Mouse (Mus musculus): ENCODE measurements around the gene Ndufv1.
A peak's percentile ranks its signal among the peaks of the same experiment; 100 is the strongest.
"Not testable (repeated sequence)": the region's sequence is repeated elsewhere in the genome, so short reads cannot be mapped to it uniquely, and the experiment has no call there.

The Ndufv1 gene

DNA sequence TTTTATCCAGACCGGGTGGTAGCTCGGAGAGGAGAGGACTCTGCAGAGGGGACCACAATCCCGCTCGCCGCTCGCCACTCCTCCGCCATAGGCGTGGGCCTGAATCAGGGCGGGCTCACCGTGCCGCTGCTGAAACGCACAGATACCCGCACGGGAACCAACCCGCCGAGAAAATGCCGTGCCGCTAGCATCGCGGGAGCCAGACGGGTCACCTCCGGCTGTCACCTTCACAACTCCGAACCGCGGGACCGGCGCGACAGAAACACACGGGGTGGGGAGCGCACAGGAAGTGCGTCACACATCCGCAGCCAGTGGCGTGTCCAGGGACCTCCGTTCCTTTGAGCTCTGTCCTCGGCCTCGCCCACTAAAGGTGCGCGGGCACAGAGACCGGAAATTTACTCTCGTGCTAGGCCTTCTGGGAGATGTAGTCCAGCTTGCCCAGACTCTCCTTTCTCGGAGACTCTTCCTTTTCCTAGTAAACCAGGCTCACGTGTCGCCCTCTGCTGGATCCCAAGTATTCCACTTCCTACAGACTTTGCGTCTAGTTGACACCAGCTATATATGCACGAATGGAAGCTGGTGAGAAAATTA lies at the start of gene Ndufv1:
TSS of gene Ndufv1 (minus strand) at position 375 of the 591 bp plus-strand sequence.
- DNase-seq (ENCODE audit: low spot score) = peak; percentile 97

DNA sequence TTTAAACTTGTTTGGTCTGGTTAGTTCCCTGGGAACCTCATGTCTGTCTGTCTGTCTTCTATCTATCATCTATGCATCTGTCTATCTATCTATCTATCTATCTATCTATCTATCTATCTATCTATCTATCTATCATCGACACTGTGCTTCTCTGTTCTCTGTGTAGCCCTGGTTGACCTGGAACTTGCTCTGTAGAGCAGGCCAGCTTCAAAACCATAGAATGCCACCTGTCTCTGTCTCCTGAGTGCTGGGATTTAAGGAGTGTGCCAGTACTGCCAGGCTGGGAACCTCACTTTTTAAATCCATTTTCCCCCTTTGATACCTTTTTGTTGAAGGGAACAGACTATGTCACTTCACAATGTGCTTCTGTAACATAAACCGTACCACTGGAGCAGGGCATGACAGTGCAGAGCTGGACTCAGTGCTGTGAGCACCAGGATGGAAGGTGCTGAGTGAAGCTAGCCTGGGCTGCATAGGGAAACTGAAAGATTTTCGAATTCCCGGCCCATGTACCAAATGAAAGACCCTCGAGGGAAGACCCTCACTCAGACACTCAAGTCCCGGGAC lies 48.4 kb upstream of the Ndufv1 start:
- no peak for DNase-seq (ENCODE audit: low spot score)

DNA sequence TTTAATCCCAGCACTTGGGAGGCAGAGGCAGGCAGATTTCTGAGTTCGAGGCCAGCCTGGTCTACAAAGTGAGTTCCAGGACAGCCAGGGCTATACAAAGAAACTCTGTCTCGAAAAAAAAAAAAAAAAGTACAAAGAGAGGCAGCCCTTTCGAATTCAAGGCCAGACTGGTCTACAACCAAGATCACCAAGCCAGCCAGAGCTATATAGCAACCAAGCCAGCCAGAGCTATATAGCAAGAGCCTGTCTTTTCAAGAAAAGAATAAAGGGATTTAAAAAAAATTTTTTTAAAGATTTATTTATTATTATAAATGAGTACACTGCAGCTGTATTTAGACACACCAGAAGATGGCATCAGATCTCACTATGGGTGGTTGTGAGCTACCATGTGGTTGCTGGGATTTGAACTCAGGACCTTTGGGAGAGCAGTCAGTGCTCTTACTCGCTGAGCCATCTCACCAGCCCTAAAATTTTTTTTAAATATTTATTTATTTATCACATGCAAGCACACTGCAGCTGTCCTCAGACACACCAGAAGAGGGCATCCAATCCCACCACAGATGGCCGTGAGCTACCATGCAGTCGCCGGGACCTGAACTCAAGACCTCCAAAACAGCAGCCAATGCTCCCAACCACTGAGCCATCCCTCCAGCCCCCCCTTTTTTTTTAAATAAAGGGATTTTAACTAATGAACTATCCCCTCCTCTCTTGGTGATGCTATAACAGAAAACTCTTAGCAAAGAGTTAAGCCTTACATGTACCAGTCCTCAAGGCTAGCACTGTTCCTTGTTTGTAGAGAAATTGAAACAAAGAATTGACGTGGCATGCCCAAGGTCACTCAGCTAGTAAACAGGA lies 47.7 kb upstream of the Ndufv1 start:
- not testable (repeated sequence) for DNase-seq (ENCODE audit: low spot score)

DNA sequence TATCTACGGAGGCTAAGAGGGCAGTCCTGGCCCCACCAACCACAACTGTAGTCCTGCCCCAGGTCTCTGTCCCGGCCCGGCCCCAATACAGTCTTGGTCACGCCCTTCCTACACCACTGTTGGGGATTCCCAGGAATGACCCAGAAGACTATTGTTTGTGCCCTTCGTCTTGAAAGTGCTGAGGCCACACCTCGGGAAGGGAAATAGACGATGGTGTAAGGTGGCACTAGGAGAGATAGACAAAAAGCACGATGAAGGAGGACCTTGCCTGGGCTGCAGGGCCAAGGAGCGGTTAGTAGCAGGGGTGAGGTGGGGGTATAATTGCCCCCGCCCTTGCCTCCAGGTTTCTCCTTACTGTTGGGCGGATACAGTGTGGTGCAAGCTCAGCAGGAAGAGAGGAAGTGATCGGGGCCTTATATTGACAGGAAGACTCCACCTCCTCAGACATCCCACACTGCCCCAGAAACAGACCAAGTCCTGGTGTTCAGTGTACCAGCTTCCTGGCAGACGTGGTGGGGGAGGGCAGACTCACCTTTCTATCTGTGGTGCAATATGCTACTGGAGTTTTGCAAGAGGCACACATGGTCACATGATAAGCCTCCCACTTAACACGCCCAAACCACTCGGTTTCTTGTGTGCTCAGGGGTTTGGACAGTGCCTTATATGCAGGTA lies 46.6 kb upstream of the Ndufv1 start, which contains the start of gene Gstp3:
TSS of gene Gstp3 (minus strand) at position 501 of the 672 bp plus-strand sequence.
- no peak for DNase-seq (ENCODE audit: low spot score)

DNA sequence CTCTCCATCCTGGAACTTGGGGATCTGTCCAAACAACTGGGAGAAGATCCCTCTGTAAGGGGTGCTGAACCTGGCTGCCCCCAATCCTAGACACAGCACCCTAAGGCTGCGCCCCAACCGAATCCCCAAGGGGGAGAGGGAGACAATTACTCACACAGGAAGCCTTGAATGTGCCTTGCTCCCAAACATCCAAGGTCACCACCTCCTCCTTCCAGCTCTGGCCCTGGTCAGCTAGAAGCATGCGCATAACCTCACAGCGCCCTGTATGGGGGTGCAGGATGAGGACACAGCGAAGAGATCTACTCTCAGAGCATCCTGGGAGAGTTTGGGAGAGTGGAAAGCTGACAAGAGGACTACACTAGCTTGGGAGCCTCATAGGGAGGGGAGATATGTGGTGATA lies 46.0 kb upstream of the Ndufv1 start:
- DNase-seq (ENCODE audit: low spot score) = no peak

DNA sequence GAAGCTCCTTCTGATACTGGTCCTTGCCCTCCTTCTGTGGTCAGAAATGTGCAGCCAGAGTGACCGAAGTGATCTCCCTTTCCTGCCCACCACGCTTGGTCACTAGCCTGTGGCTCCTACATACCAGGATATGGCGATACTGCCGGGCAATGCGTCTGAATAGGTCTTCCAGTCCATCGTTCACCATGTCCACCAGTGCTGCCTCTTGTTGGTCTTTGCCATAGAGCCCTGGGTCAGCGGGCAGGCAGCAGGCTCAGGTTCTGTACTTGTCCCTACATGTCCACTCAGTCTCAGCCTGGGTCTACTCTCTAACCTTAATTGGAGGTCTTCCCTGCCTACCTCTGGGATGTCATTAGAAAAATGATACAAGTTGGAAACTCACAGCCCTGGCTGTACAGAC lies 45.4 kb upstream of the Ndufv1 start:
- DNase-seq (ENCODE audit: low spot score) = no peak

DNA sequence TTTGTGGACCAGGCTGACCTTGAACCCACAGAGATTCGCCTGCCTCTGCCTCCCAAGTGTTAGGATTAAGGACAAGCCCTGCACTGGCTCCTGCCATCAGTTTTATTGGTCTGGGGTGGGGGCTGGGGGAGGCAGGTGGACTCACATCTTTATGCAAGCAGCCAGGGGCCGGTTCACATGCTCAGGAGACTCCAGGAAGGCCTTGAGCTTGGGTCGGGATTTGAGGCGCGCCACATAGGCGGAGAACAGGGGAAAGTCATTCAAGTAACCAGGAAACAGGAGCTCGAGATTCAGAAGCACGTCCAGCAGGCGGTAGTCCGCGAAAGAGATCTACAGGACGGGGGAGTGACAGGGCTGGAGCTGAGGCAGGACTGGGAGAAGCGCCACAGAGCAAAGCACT lies 44.8 kb upstream of the Ndufv1 start:
- DNase-seq (ENCODE audit: low spot score) = no peak

DNA sequence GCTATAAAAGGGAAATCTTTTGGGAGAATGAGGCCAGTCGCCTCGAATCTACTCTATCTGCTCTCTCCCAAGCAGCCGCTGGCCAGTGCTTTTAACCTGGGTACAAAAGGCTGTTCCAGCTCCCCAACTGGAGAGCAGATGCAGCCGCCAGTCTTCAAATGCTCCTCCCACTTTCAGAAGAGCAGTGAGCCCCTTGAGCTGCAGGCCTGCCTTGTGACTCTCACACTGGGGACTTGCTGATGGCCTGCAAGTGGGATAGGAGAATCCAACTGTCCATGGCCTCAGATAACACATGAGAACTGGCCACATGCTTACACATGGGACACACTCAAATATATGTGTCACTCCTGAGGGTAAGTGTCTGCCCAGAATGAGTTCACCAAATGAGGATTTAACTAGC lies 44.1 kb upstream of the Ndufv1 start:
- no peak for DNase-seq (ENCODE audit: low spot score)

DNA sequence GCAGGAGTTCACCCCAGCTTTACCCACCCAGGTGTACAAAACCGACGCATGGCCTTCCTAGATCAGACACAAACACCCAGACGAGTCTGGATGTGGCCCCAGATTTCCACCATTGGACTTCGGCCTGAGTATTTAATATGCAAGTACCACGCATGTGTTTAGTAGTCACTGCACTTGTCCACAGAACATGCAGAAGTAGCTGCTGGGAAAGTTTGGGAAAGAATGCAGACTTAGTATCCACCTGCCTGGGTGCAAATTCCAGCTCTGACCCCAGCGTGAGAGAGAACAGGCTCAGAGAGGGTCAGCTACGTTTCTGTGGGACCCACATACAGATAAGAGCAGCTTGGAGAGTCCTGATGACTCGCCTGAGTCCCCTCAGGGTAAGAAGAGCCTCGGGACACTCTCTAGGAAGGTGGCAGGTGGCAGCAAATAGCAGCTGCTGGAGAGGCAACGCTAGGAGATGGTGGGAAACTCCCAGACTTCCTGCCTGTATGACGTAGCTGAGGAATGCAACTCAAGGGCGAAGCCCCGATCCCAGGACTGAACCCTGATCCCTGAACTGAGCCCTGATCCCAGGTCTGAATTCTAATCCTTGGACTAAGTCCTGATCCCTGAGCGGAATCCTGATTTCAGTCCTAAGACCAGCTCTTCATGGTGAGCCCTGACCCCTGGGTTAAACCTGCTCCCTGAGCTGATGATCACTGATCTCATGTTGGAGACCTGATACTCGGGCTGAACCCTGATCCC lies 43.5 kb upstream of the Ndufv1 start:
- DNase-seq (ENCODE audit: low spot score) = no peak

DNA sequence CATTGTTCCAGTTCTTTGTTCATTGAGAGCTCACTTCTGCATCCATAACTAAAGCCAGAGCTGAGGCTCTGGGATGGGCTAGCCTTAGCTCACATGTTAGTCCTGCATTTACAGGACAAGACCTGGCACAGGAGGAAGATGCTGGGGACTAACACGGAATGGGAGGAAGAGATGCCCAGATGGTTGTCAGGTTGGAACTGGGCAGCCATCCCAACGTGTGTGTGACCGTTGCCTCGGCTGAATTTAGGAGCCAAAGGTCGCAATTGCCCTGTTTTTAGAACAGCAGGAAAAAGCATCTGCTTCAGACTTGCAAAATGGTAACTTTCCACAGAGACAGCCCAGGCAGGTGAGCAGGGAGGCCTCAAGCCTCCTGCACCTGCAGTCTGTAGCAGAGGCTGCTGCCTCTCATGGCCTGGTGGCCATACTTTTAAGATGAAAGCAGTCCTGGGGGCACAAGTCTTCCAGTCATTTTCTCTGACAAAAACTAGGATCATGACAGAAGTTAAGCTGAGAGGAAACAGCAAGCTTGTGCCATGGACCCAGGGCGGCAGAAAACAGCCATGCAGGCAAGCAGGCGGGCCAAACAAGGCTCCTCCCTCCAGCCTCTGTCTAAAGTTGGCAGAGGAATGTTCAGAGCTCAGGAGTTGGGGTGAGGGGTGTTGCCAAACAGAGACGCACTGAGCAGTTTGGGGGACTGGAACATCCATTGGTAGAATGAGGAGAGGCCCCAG lies 42.8 kb upstream of the Ndufv1 start:
- DNase-seq (ENCODE audit: low spot score) = no peak

DNA sequence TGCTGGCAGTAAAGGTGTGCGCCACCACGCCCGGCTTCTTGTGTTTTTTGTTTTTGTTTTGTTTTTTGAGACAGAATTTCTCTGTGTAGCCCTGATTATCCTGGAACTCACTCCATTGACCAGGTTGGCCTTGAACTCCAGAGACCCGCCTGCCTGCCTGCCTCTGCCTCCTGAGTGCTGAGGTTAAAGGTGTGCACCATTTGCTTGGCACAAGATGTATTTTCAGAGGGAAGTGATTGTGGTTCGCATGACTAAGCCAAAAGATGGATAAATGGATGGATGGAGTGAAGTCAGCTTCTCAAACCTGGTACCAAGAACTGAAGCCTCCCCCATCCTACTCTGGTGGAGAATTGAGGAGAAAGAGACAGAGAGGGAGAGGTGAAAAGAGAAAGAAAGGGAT lies 42.0 kb upstream of the Ndufv1 start:
- no peak for DNase-seq (ENCODE audit: low spot score)

DNA sequence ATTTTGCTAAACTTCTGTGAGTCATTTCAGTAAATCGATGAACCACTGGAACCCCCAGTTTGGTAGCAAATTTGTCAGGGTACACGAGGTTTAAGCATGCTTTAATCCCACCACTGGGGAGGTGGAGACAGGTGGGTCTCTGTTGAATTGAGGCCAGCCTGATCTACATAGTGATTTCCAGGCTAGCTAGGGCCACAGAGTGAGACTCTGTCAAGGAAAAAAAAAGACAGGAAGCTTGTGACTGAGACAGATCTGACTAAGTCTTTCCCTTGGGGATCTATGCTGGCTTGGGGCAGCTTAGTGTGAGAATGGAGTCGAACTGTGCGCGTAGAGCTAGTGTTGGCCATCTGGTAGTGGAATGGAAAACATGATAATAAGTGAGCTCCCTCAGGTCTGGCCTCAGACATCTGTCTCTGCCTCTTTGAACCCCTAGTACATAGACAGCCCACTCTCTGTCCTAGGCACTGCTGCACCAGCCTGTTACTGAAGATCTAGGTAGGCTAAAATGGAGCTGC lies 40.0 kb upstream of the Ndufv1 start:
- no peak for DNase-seq (ENCODE audit: low spot score)

DNA sequence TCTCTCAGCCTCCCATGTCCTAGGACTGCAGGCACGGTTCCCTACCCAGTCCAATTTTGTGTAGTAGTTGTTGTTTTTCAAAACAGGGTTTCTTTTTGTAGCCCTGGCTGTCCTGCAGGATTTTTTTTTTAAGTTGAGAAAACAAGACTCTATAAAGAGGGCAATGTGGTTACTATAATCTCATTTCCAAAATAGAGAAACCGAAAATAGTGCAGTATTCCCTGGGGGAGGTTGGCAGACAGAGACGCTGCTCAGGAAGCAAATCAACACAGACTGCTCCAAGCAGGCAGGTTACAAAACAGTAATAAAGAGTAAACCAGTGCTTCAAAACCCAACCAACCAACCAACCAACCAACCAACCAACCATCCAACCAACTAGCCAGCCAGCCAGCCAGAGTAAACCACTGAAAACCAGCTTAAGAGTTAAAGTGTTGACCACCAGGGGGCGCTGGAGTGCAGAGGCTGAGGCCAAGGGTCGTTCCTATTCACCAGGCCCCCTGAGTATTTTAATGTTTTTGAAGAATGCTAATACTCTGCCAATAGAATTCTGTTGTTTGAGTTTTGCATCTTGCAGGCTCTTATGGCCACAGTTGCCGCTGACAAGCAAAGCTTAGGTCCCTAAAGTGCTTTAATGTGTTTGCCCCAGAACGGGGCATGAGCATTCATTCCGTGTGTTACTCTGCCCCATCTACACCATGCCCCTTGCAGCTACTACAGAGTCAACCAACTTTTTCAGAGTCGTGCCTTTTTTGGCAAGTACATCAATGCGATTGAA lies 39.3 kb upstream of the Ndufv1 start:
- peak; percentile 63 for DNase-seq (ENCODE audit: low spot score)

DNA sequence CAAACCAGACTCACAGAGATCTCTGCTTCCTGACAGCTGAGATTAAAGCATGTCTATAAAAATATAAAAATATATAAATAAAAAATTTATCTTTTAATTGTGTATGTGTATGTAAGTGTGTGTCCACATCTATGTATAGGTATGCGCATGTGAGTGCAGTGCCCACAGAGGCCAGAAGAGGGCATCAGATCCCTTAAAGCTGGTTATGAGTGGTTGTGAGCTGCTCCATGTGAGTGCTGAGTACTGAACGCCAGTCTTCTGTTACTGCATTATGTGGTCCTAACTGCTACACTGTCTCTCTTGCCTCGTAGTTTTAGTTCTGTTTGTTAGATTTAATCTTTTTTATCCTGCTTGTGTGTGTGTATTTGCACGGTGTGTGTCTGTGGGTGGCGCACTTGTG lies 38.4 kb upstream of the Ndufv1 start:
- no peak for DNase-seq (ENCODE audit: low spot score)

DNA sequence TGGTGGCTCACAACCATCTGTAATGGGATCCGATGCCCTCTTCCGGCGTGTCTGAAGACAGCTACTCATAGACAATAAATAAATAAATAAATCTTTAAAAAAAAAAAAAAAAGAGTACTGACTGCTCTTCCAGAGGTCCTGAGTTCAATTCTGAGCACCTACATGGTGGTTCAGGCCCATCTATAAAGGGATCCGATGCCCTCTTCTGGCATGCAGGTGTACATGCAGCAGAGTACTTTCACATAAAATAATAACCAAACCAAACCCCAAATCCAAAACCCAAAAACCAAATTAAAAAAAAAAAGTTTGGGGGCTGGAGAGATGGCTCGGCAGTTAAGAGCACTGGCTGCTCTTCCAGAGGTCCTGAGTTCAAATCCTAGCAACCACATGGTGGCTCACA lies 36.5 kb upstream of the Ndufv1 start:
- DNase-seq (ENCODE audit: low spot score) = not testable (repeated sequence)

DNA sequence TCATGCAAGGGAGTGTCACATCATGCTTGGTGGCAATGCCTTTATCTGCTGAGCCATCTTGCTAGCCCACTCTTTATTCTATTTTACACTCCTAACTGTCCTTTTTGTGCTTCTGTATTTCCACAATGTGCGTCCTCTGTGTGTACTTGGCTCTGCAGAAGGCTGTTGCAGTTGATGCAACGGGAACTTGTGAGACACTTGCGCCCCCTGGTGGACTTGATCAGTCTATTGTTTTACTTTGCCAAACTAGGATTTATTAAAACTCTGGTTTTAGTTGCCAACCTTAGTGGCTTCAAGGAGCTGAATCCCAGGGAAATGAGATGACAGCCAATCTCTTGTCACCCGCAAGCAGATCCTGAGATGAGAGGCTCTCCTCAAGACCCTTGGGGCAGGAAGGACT lies 35.3 kb upstream of the Ndufv1 start:
- DNase-seq (ENCODE audit: low spot score) = peak; percentile 83

DNA sequence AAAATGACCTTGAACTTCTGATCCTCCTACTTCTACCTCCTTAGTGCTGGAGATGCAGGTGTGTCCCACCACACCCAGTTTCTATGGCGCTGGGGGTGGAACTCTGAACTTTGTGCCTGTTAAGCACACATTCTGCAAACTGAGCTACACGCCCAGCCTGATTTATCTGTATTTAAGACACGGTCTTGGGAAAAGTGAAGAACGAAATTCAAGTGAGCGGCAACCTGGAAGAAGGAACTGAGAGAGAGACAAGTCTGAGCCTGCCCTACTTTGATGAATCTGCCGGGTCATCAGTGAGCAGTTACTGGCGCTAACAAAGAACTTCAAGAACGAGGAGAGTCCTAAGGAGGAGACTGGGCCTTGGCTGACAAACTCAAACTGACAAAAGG lies 34.3 kb upstream of the Ndufv1 start:
- peak; percentile 56 for DNase-seq (ENCODE audit: low spot score)

DNA sequence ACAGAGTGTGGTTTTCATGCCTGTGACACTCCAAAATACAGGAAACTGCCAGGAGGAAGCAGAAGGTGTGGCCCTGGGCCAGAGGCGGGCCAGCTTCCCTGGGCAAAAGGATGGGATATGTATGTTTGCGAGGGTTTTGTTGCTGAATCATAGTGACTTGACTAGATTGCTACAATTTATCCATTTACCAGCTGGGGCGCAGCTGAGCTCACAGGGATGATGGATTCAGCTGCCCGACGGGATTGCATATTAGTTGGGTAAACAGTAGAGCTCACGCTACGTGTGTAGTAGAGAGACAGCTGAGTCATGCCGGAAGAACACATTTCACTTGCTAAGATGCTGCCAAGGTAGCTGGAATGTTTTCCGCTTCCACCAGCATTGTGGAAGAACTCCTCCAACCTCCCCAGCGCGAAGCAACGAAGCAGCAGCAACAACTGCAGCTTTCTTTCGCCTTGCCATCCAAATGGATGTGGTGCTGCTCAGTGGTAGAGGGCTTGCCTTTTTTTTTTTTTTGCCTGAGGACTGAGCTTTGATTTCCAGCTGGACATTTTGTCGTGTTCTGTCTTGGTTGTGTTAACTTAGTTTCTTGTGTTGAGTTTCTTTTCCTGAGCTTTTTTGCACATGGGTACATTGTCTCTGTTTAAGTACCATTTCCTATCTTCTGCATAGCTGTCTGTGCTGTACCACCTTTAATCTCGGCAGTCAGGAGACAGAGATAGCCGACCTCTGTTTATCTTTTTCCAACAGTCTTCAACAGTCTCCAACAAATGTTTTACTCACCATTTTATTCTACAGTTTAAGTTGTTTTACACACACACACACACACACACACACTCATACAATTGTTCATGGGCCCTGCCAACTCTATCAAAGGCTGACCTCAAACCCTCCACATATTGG lies 33.6 kb upstream of the Ndufv1 start, which contains the start of gene Gstp2:
TSS of gene Gstp2 (minus strand) at position 58 of the 900 bp plus-strand sequence.
- DNase-seq (ENCODE audit: low spot score) = peak; percentile 91

DNA sequence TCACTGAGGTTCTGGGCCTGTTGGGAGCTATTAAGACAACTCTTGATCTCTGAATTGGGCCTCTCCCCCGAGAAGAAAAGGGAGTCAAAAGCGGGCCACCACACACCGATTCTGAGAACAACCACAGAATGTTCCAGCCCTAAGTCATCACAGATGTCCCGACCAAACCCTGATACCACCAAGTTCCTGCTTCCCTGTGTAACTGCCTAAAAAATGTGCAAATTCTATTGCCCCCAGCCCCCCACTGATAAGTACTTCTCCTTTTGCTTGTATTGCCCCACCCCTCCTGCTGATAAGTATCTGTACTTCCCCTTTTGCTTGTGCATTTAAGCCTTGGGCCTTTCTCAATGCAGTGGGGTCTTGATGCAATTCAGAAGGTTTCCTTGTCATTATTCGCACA lies 31.5 kb upstream of the Ndufv1 start:
- DNase-seq (ENCODE audit: low spot score) = not testable (repeated sequence)
